Mouse (Mus musculus) stomach, postnatal 0 days (tissue): ENCODE data around the gene BC004004. TPM values are rescaled to one million over a fixed set of nuclear protein-coding genes. Genes with fewer than 3 reads are reported as not detected.

Experiments used
- ATAC-seq: fragments of 200-750 bp; cut with Nextera tagmentation; 2 replicates; pipeline ENCODE4 v1.8.0; 2017; ENCODE audit not compliant: low FRiP score, low TSS enrichment
- DNase-seq: peaks from one replicate; pipeline ENCODE4 v3.0.0-alpha.2; 2016; ENCODE audit warnings: low spot score
- H3K27ac ChIP-seq: fragments of 300-500 bp; sonication (generic); replicated peaks from 2 replicates; pipeline ENCODE4 v1.5.1; 2014; ENCODE audit warnings: mild to moderate bottlenecking, control low read depth
- H3K27me3 ChIP-seq: fragments of 300-500 bp; sonication (generic); 2 replicates; pipeline ENCODE4 v1.6.1; 2014; ENCODE audit warnings: low read length; ENCODE audit not compliant: control insufficient read depth, insufficient read depth
- H3K36me3 ChIP-seq: fragments of 300-500 bp; sonication (generic); 2 replicates; pipeline ENCODE4 v1.6.1; 2014; ENCODE audit warnings: low read length, mixed read lengths; ENCODE audit not compliant: control insufficient read depth, insufficient read depth
- H3K4me1 ChIP-seq: fragments of 300-500 bp; sonication (generic); replicated peaks from 2 replicates; pipeline ENCODE4 v1.6.1; 2014; ENCODE audit warnings: antibody characterized with exemption; ENCODE audit not compliant: control insufficient read depth, insufficient read depth
- H3K4me2 ChIP-seq: fragments of 300-500 bp; sonication (generic); replicated peaks from 2 replicates; pipeline ENCODE4 v1.6.1; 2014; ENCODE audit warnings: low read depth, mild to moderate bottlenecking, control low read depth, moderate library complexity
- H3K4me3 ChIP-seq: fragments of 300-500 bp; sonication (generic); 2 replicates; pipeline ENCODE4 v1.5.1; 2014; ENCODE audit warnings: low read depth, low read length, control low read depth
- H3K9ac ChIP-seq: fragments of 300-500 bp; sonication (generic); 2 replicates; pipeline ENCODE4 v1.6.1; 2014; ENCODE audit warnings: mild to moderate bottlenecking, low read length, control low read depth, mixed read lengths
- H3K9me3 ChIP-seq: fragments of 300-500 bp; sonication (generic); 2 replicates; pipeline ENCODE4 v1.6.1; 2016; ENCODE audit warnings: low read length; ENCODE audit not compliant: control insufficient read depth
- CTCF ChIP-seq: IDR thresholded peaks from 2 replicates; pipeline ENCODE4 v1.5.1; 2016; ENCODE audit warnings: antibody characterized with exemption, low read depth, mild to moderate bottlenecking, moderate library complexity
- EP300 ChIP-seq: optimal IDR thresholded peaks from 2 replicates; pipeline ENCODE3; 2016; ENCODE audit warnings: antibody characterized with exemption
- WGBS: fragments of 180-500 bp; shearing (Covaris S2); extraction: QIAGEN DNeasy Blood & Tissue Kit; methylation state at CpG from one replicate; pipeline ENCODE4 v1.1.7; 2014; 5-methylcytosine and 5-hydroxymethylcytosine counted together
- polyA plus RNA-seq: library from polyadenylated mRNA; unstranded; fragments of >200 nt; fragmentation: Nextera tagmentation; extraction: Ambion mirVana; gene quantifications from 2 replicates; pipeline ENCODE4 v1.2.1, GENCODE M21; 2015

BC004004 gene
- polyA plus RNA-seq, 1 experiment from 2014 or later = 97.2 TPM

DNA sequence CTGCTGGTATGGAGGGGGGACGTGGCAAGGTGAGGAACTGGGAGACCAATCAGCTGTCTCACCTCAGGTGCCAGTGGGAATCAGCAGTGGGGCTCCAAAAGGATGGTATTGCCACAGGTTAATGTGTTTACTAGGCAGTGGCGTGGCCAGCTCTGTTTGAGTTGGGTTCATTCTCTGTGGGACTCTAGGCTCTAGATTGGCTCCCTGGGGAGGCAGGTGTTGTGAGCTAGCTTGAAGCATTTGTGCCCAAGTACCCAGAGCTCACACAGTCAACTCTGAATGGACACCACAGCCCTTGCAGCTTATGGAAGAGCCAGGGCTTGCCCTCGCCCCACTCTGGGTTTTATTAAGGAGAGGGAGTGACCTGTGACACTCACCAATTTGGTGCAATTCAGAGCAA lies 35.3 kb downstream of the BC004004 start:
- no peak for ATAC-seq
- Histone ChIP-seq H3K4me1 (peaks cover 10% of the 10 kb centered on the region), H3K4me3 (no peak overlapping the region), H3K9me3 (no peaks in the 10 kb centered on the region), H3K36me3 (peaks cover 9% of the 10 kb centered on the region), H3K9ac (no peak overlapping the region), H3K27ac (no peak overlapping the region), H3K27me3 (no peaks in the 10 kb centered on the region), H3K4me2 (no peak overlapping the region)
- 83% methylated on average over 3 of the region's 3 CpGs for WGBS
- DNase-seq = no peak
- TF ChIP-seq CTCF (no peak), EP300 (no peak)

DNA sequence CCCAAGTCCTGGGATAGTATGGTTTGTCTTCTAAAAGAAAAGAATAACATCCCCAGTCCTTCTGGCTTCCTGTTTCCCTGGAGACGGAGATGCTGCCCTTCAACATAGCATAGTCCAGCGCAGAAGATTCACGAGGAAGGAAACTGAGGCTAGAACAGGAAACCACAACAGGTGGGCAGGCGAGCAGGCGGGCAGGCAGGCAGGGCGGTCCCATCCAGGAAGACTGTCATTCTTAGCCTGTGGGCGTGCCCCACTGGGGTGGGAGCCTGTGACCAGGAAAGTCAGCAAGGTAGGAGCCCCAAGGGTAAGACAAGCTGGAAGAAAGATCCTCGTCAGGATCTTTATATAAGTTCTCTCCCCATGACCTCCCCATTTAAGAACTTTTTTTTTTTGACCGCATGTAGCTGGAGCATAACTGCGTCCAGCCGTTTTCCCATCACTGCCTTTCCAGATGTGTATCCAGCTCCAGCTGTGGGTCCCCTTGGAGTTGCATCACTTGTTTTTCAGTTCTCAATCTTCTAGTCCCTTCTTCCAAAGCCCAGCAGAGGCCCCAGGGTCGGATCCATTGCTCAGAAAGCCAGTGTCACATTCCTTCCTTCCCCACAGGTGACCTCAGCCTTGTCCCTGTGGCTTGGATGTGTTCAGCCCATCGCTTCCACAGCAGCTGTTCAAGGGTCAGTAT lies 35.9 kb downstream of the BC004004 start:
- no peak overlapping the region for H3K4me2 ChIP-seq
- ATAC-seq = peak; percentile 6; the same call in 1 of the 2 replicates
- no peaks in the 10 kb centered on the region for H3K9me3 ChIP-seq
- H3K4me3 ChIP-seq = no peak overlapping the region
- WGBS = 52% methylated on average over 13 of the region's 13 CpGs
- H3K27me3 ChIP-seq = no peaks in the 10 kb centered on the region
- peaks cover 6% of the 10 kb centered on the region; the same call in 1 of the 2 replicates for H3K36me3 ChIP-seq
- H3K9ac ChIP-seq = no peak overlapping the region
- peaks cover 10% of the 10 kb centered on the region for H3K4me1 ChIP-seq
- TF ChIP-seq CTCF (no peak), EP300 (no peak)
- H3K27ac ChIP-seq = peak overlapping the region; percentile 61; the same call in 1 of the 2 replicates
- peak; percentile 32 for DNase-seq

DNA sequence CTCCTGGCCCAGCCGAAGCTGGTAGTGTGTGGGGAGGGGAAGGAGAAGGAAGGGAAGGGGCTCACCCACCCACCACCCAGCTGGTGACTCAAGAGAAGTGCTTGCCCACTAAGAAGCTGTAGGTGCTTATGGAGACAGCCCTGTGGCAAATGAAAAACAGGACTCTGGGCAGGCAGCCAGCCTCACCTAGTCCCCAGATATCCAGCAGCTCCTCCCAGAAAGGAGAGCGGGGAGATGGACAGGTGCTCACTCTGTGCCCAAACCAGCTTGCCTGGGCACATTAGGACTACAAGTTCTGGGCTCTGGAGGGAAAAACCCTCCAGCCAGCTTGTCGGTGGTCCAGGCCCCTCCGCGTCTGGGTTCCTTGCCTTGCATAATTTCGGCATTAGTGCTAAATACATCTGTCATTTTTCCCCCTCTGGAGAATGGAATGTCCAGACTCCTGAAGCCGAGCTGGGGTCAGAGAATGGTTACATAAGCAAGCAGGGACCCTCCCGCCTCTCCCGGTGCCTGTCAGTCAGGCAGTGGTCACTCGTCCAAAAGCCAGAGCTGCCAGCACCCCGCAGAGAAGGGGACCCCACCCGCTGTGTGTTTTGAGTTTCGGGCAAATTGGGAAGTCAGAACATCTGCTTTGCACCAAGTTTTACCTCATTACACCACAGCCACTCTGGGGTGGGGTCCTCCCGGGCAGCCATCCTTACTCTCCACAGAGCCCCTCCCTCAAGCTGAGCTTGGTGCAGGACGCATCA lies 36.6 kb downstream of the BC004004 start:
- 17% methylated on average over 15 of the region's 15 CpGs for WGBS
- peak; percentile 78 for DNase-seq
- peaks cover 6% of the 10 kb centered on the region; the same call in 1 of the 2 replicates for H3K36me3 ChIP-seq
- H3K27me3 ChIP-seq = no peaks in the 10 kb centered on the region
- H3K9me3 ChIP-seq = no peaks in the 10 kb centered on the region
- peak; percentile 11; the same call in 1 of the 2 replicates for ATAC-seq
- TF ChIP-seq CTCF (no peak), EP300 (no peak)
- no peak overlapping the region for H3K9ac ChIP-seq
- peak overlapping the region; percentile 23; the same call in 1 of the 2 replicates for H3K4me2 ChIP-seq
- peak overlapping the region; percentile 61; the same call in 1 of the 2 replicates for H3K27ac ChIP-seq
- H3K4me3 ChIP-seq = no peak overlapping the region
- H3K4me1 ChIP-seq = peaks cover 10% of the 10 kb centered on the region

DNA sequence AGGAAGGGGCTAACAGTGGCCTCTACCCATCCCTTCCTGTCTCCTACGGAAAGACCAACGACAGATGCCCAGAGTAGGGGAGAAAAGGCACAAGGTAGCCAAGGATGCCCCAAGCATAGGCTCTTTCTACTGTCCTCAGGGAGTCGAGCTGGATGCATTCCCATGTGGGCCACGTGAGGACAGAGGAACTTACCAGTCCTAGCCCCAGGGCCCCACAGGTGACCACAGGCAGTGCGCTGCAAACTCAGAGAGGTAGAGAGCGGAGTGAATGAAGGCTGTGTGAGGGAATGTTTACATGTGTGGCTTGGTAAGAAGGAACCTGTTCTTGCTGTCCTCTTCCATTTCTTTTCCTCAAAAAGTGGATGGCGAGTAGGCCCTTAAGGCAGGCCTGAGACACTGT lies 37.3 kb downstream of the BC004004 start:
- Histone ChIP-seq H3K4me1 (peaks cover 10% of the 10 kb centered on the region), H3K9me3 (no peaks in the 10 kb centered on the region), H3K9ac (no peak overlapping the region), H3K27ac (no peak overlapping the region), H3K27me3 (no peaks in the 10 kb centered on the region), H3K36me3 (peaks cover 3% of the 10 kb centered on the region; the same call in 1 of the 2 replicates), H3K4me3 (no peak overlapping the region), H3K4me2 (no peak overlapping the region)
- DNase-seq (no peak), ATAC-seq (peak; percentile 16; the same call in 1 of the 2 replicates)
- no peak for TF ChIP-seq CTCF
- TF ChIP-seq EP300 = no peak
- WGBS = 62% methylated on average over 7 of the region's 7 CpGs

DNA sequence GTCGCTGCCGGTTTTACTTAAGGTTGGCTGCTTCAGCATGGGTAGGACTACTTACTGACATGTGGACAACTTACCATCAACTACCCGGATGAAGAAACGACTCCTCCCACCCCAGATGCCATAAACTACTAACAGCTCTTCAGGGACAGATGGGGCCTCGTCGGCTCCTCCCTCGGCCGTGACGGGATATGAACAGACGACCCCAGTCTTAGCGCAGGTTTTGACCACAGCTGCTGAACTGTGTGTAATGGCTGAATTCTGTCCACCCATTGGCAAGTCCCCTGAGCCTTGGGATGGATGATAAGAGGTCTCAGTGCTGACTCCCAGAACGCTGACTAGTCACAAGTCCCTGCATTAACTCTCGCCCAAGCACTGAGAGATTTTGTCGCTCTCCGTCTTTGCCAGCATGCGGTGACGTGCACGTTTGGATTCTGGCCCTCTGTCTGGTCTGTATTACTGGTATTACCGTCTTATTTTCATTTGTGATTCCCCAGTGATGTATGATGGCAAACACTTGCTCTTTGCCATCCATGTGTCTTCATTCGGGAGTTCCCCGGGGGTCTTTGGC lies 41.6 kb downstream of the BC004004 start:
- WGBS = 72% methylated on average over 21 of the region's 21 CpGs
- no peaks in the 10 kb centered on the region for H3K27me3 ChIP-seq
- no peaks in the 10 kb centered on the region for H3K36me3 ChIP-seq
- H3K4me1 ChIP-seq = peaks cover 5% of the 10 kb centered on the region
- H3K9ac ChIP-seq = no peak overlapping the region
- H3K9me3 ChIP-seq = no peaks in the 10 kb centered on the region
- no peak for ATAC-seq
- no peak for TF ChIP-seq EP300
- TF ChIP-seq CTCF = no peak
- H3K4me2 ChIP-seq = no peak overlapping the region
- no peak for DNase-seq
- no peak overlapping the region for H3K27ac ChIP-seq
- H3K4me3 ChIP-seq = no peak overlapping the region
